Mouse (Mus musculus): ENCODE data around the gene Lrrc61.
"Not testable (repeated sequence)": the region's sequence is repeated elsewhere in the genome, so short reads cannot be mapped to it uniquely, and the experiment has no call there.

Lrrc61 gene

GRCm38 (mm10) chr6:48554280-48555103 is at the start of gene Lrrc61:
Gene Lrrc61, plus strand, starts transcription at chr6:48554796.
- DNase-seq: peak; percentile 95

- no peak for DNase-seq
Measured at GRCm38 (mm10) chr6:48508087-48508486, 46.5 kb upstream of the Lrrc61 start.

GRCm38 (mm10) chr6:48510426-48510825 is 44.2 kb upstream of the Lrrc61 start:
- DNase-seq: no peak

GRCm38 (mm10) chr6:48511861-48512260 is 42.7 kb upstream of the Lrrc61 start:
- DNase-seq: no peak

GRCm38 (mm10) chr6:48524882-48525281 is 29.7 kb upstream of the Lrrc61 start:
- not testable (repeated sequence) for DNase-seq

- no peak for DNase-seq
Measured at GRCm38 (mm10) chr6:48527901-48528300, 26.7 kb upstream of the Lrrc61 start.

GRCm38 (mm10) chr6:48529261-48529660 is 25.3 kb upstream of the Lrrc61 start:
- no peak for DNase-seq

- no peak for DNase-seq
Measured at GRCm38 (mm10) chr6:48529871-48530440, 24.6 kb upstream of the Lrrc61 start.

- no peak for DNase-seq
Measured at GRCm38 (mm10) chr6:48530862-48531261, 23.7 kb upstream of the Lrrc61 start.

GRCm38 (mm10) chr6:48533475-48533874 is 21.1 kb upstream of the Lrrc61 start:
- DNase-seq: no peak

GRCm38 (mm10) chr6:48534913-48535312 is 19.7 kb upstream of the Lrrc61 start:
- DNase-seq: no peak

GRCm38 (mm10) chr6:48536091-48536490 is 18.5 kb upstream of the Lrrc61 start:
- no peak for DNase-seq

- peak; percentile 95 for DNase-seq
Measured at GRCm38 (mm10) chr6:48537105-48537954, 17.3 kb upstream of the Lrrc61 start, which contains the start of gene Atp6v0e2. Gene Atp6v0e2, plus strand, starts transcription at chr6:48537615.

GRCm38 (mm10) chr6:48538841-48539737 is 15.5 kb upstream of the Lrrc61 start:
- peak; percentile 79 for DNase-seq

- DNase-seq: no peak
Measured at GRCm38 (mm10) chr6:48539860-48540259, 14.7 kb upstream of the Lrrc61 start.

- no peak for DNase-seq
Measured at GRCm38 (mm10) chr6:48540721-48541120, 13.9 kb upstream of the Lrrc61 start.

- peak; percentile 81 for DNase-seq
Measured at GRCm38 (mm10) chr6:48541560-48542450, 12.8 kb upstream of the Lrrc61 start.

GRCm38 (mm10) chr6:48542631-48543030 is 12.0 kb upstream of the Lrrc61 start:
- DNase-seq: no peak

GRCm38 (mm10) chr6:48545251-48545650 is 9.3 kb upstream of the Lrrc61 start:
- no peak for DNase-seq

GRCm38 (mm10) chr6:48546271-48546670 is 8.3 kb upstream of the Lrrc61 start:
- peak; percentile 54 for DNase-seq

- DNase-seq: no peak
Measured at GRCm38 (mm10) chr6:48546858-48547257, 7.7 kb upstream of the Lrrc61 start.

Measured in embryo, embryonic 11 days (tissue).